Mouse (Mus musculus): Measurements from ENCODE around the gene Alox15. TPM values are rescaled to one million over a fixed set of nuclear protein-coding genes. Genes with fewer than 3 reads are reported as not detected.

The Alox15 gene
- polyA plus RNA-seq (2015; fragmentation: Nextera tagmentation; extraction: Ambion mirVana): 0.78 and 1.0 TPM in 2 replicates

DNA sequence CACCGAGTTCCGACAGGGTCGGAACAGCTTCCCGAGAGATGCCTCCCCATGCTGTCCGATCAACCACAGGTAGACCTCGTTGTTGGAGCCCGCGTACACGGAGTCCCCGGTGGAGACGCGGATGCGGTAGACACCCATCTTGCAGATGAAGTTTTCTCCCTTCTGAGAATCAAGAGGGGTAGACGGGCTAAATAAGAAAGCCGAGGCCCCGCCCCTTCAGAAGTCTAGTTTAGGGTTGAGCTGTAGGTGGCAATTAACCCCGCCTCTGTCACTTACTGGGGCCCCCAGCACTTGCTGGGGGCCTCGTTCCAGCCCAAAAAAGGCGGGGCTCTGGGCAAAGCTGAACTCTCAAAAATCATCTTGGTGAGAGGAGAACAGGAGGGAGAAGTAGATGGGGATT, at the start of gene Alox15:
Gene Alox15, minus strand, starts transcription at position 164 of the 400 bp plus-strand sequence.

DNA sequence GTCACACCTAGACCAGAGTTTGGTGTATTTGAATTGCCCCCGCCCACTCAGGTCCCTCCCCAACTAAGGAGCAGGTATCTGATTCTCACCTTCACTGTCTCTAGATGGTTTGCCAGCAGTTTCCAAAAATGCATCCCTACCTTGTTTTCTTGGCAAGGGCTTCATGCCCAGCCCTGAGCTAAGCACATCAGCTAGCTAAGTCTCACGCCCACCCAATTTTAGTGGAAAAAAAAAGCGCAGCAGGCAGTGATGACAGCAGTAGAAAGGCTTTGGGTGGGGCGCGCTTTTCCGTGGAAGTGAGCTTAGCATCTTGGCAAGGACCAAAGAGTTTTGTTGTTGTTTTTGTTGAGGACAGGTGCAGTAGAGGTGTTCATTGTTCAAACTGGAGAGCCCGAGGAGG, 29.3 kb downstream of the Alox15 start, which contains the start of gene Alox12e:
Gene Alox12e, minus strand, starts transcription at position 101 of the 400 bp plus-strand sequence.

Other genes starting within 250 kb of the Alox15 start
- 2.3 and 3.5 TPM in 2 replicates for gene Mgl2, start 221.7 kb downstream of the Alox15 start, polyA plus RNA-seq (2015; fragmentation: Nextera tagmentation; extraction: Ambion mirVana)
- gene Clec10a, start 195.8 kb downstream of the Alox15 start, polyA plus RNA-seq (2015; fragmentation: Nextera tagmentation; extraction: Ambion mirVana): 2.9 and 5.5 TPM in 2 replicates
- gene Slc16a11, start 139.3 kb downstream of the Alox15 start, polyA plus RNA-seq (2015; fragmentation: Nextera tagmentation; extraction: Ambion mirVana): 0.28 and 0.64 TPM in 2 replicates
- 3.0 and 3.3 TPM in 2 replicates for gene Slc16a13, start 131.0 kb downstream of the Alox15 start, polyA plus RNA-seq (2015; fragmentation: Nextera tagmentation; extraction: Ambion mirVana)
- gene Bcl6b, start 122.2 kb downstream of the Alox15 start, polyA plus RNA-seq (2015; fragmentation: Nextera tagmentation; extraction: Ambion mirVana): 5.9 and 8.2 TPM in 2 replicates
- 107 and 113 TPM in 2 replicates for gene 0610010K14Rik, start 114.1 kb downstream of the Alox15 start, polyA plus RNA-seq (2015; fragmentation: Nextera tagmentation; extraction: Ambion mirVana)
- 6.9 and 7.8 TPM in 2 replicates for gene Gm21988, start 112.2 kb downstream of the Alox15 start, polyA plus RNA-seq (2015; fragmentation: Nextera tagmentation; extraction: Ambion mirVana)
- gene Rnasek, start 112.2 kb downstream of the Alox15 start, polyA plus RNA-seq (2015; fragmentation: Nextera tagmentation; extraction: Ambion mirVana): 211 and 216 TPM in 2 replicates
- 10.6 and 11.9 TPM in 2 replicates for gene Alox12, start 96.7 kb downstream of the Alox15 start, polyA plus RNA-seq (2015; fragmentation: Nextera tagmentation; extraction: Ambion mirVana)
- gene Alox12e, start 29.4 kb downstream of the Alox15 start, polyA plus RNA-seq (2015; fragmentation: Nextera tagmentation; extraction: Ambion mirVana): 0.15 and 0.30 TPM in 2 replicates
- gene Pelp1, start 58.0 kb upstream of the Alox15 start, polyA plus RNA-seq (2015; fragmentation: Nextera tagmentation; extraction: Ambion mirVana): 14.0 and 14.6 TPM in 2 replicates
- gene Arrb2, start 80.6 kb upstream of the Alox15 start, polyA plus RNA-seq (2015; fragmentation: Nextera tagmentation; extraction: Ambion mirVana): 26.4 and 33.6 TPM in 2 replicates
- 20.4 and 26.3 TPM in 2 replicates for gene Med11, start 99.9 kb upstream of the Alox15 start, polyA plus RNA-seq (2015; fragmentation: Nextera tagmentation; extraction: Ambion mirVana)
- gene Zmynd15, start 107.4 kb upstream of the Alox15 start, polyA plus RNA-seq (2015; fragmentation: Nextera tagmentation; extraction: Ambion mirVana): 0.26 and 0.38 TPM in 2 replicates
- gene Cxcl16, start 108.0 kb upstream of the Alox15 start, polyA plus RNA-seq (2015; fragmentation: Nextera tagmentation; extraction: Ambion mirVana): 3.3 and 3.7 TPM in 2 replicates
- 6.7 and 7.8 TPM in 2 replicates for gene Tm4sf5, start 153.2 kb upstream of the Alox15 start, polyA plus RNA-seq (2015; fragmentation: Nextera tagmentation; extraction: Ambion mirVana)
- 0.25 and 0.34 TPM in 2 replicates for gene Vmo1, start 162.6 kb upstream of the Alox15 start, polyA plus RNA-seq (2015; fragmentation: Nextera tagmentation; extraction: Ambion mirVana)
- 0.24 and 0.28 TPM in 2 replicates for gene Gltpd2, start 167.2 kb upstream of the Alox15 start, polyA plus RNA-seq (2015; fragmentation: Nextera tagmentation; extraction: Ambion mirVana)
- gene Psmb6, start 173.3 kb upstream of the Alox15 start, polyA plus RNA-seq (2015; fragmentation: Nextera tagmentation; extraction: Ambion mirVana): 345 and 353 TPM in 2 replicates
- not detected in 2 replicates for gene Gm40193, start 180.9 kb upstream of the Alox15 start, polyA plus RNA-seq (2015; fragmentation: Nextera tagmentation; extraction: Ambion mirVana)
- gene Pld2, start 188.0 kb upstream of the Alox15 start, polyA plus RNA-seq (2015; fragmentation: Nextera tagmentation; extraction: Ambion mirVana): 2.2 and 3.2 TPM in 2 replicates
- 2.9 and 3.9 TPM in 2 replicates for gene Mink1, start 210.8 kb upstream of the Alox15 start, polyA plus RNA-seq (2015; fragmentation: Nextera tagmentation; extraction: Ambion mirVana)

Measured in spleen, postnatal 0 days (tissue).